Mouse (Mus musculus): ENCODE data around the gene Grid1. TPM values are rescaled to one million over a fixed set of nuclear protein-coding genes. Genes with fewer than 3 reads are reported as not detected.

Grid1 gene
- polyA plus RNA-seq, 1 experiment from 2014 or later, result 0.92 TPM

- H3K36me3 ChIP-seq (ENCODE audit: control insufficient read depth, insufficient read depth, low read length), result no peaks in the 10 kb centered on the region
- no peak overlapping the region for H3K9ac ChIP-seq (ENCODE audit: low read length)
- WGBS, result 89% methylated on average over 5 of the region's 5 CpGs
- no peak overlapping the region for H3K27ac ChIP-seq (ENCODE audit: low read length)
- no peak overlapping the region for H3K4me2 ChIP-seq (ENCODE audit: low read depth, low read length)
- ATAC-seq (ENCODE audit: insufficient read depth, low FRiP score), result 0 out of 2 replicates have a peak, but pooled peaks have one; percentile 29
- H3K4me3 ChIP-seq (replicated peaks; ENCODE audit: low read length), result no peak overlapping the region
- no peaks in the 10 kb centered on the region for H3K4me1 ChIP-seq (ENCODE audit: control insufficient read depth, insufficient read depth, low read length)
- H3K27me3 ChIP-seq (ENCODE audit: control insufficient read depth, insufficient read depth, low read length), result no peaks in the 10 kb centered on the region
- H3K9me3 ChIP-seq (replicated peaks; ENCODE audit: control insufficient read depth, low read length), result no peaks in the 10 kb centered on the region
These were observed 27.7 kb downstream of the Grid1 start for GRCm38 (mm10) chr14:34847625-34848024.

GRCm38 (mm10) chr14:34860891-34861780 is 41.2 kb downstream of the Grid1 start:
- no peaks in the 10 kb centered on the region for H3K9me3 ChIP-seq (replicated peaks; ENCODE audit: control insufficient read depth, low read length)
- ATAC-seq (ENCODE audit: insufficient read depth, low FRiP score), result no peak
- no peak overlapping the region for H3K9ac ChIP-seq (ENCODE audit: low read length)
- 72% methylated on average over 9 of the region's 9 CpGs for WGBS
- no peaks in the 10 kb centered on the region for H3K4me1 ChIP-seq (ENCODE audit: control insufficient read depth, insufficient read depth, low read length)
- no peak overlapping the region for H3K4me2 ChIP-seq (ENCODE audit: low read depth, low read length)
- H3K4me3 ChIP-seq (replicated peaks; ENCODE audit: low read length), result no peak overlapping the region
- no peak overlapping the region for H3K27ac ChIP-seq (ENCODE audit: low read length)
- H3K36me3 ChIP-seq (ENCODE audit: control insufficient read depth, insufficient read depth, low read length), result no peaks in the 10 kb centered on the region
- no peaks in the 10 kb centered on the region for H3K27me3 ChIP-seq (ENCODE audit: control insufficient read depth, insufficient read depth, low read length)

GRCm38 (mm10) chr14:34867266-34867665 is 47.4 kb downstream of the Grid1 start:
- no peak for ATAC-seq (ENCODE audit: insufficient read depth, low FRiP score)
- no peaks in the 10 kb centered on the region for H3K36me3 ChIP-seq (ENCODE audit: control insufficient read depth, insufficient read depth, low read length)
- no peak overlapping the region for H3K9ac ChIP-seq (ENCODE audit: low read length)
- no peak overlapping the region for H3K4me3 ChIP-seq (replicated peaks; ENCODE audit: low read length)
- H3K27ac ChIP-seq (ENCODE audit: low read length), result no peak overlapping the region
- no peaks in the 10 kb centered on the region for H3K27me3 ChIP-seq (ENCODE audit: control insufficient read depth, insufficient read depth, low read length)
- no peaks in the 10 kb centered on the region for H3K4me1 ChIP-seq (ENCODE audit: control insufficient read depth, insufficient read depth, low read length)
- H3K4me2 ChIP-seq (ENCODE audit: low read depth, low read length), result no peak overlapping the region
- WGBS, result 19% methylated on average over 5 of the region's 5 CpGs
- H3K9me3 ChIP-seq (replicated peaks; ENCODE audit: control insufficient read depth, low read length), result no peaks in the 10 kb centered on the region

GRCm38 (mm10) chr14:34868513-34869260 is 48.8 kb downstream of the Grid1 start:
- Histone ChIP-seq H3K27ac (ENCODE audit: low read length) (no peak overlapping the region), H3K9me3 (replicated peaks; ENCODE audit: control insufficient read depth, low read length) (no peaks in the 10 kb centered on the region), H3K4me1 (ENCODE audit: control insufficient read depth, insufficient read depth, low read length) (no peaks in the 10 kb centered on the region), H3K4me2 (ENCODE audit: low read depth, low read length) (no peak overlapping the region), H3K4me3 (replicated peaks; ENCODE audit: low read length) (no peak overlapping the region), H3K9ac (ENCODE audit: low read length) (no peak overlapping the region), H3K27me3 (ENCODE audit: control insufficient read depth, insufficient read depth, low read length) (no peaks in the 10 kb centered on the region), H3K36me3 (ENCODE audit: control insufficient read depth, insufficient read depth, low read length) (no peaks in the 10 kb centered on the region)
- ATAC-seq (ENCODE audit: insufficient read depth, low FRiP score), result no peak
- WGBS, result 64% methylated on average over 6 of the region's 6 CpGs

- H3K4me3 ChIP-seq (replicated peaks; ENCODE audit: low read length), result no peak overlapping the region
- no peaks in the 10 kb centered on the region for H3K27me3 ChIP-seq (ENCODE audit: control insufficient read depth, insufficient read depth, low read length)
- H3K4me2 ChIP-seq (ENCODE audit: low read depth, low read length), result no peak overlapping the region
- no peak for ATAC-seq (ENCODE audit: insufficient read depth, low FRiP score)
- no peaks in the 10 kb centered on the region for H3K36me3 ChIP-seq (ENCODE audit: control insufficient read depth, insufficient read depth, low read length)
- 30% methylated on average over 6 of the region's 6 CpGs for WGBS
- no peak overlapping the region for H3K27ac ChIP-seq (ENCODE audit: low read length)
- no peaks in the 10 kb centered on the region for H3K4me1 ChIP-seq (ENCODE audit: control insufficient read depth, insufficient read depth, low read length)
- no peak overlapping the region for H3K9ac ChIP-seq (ENCODE audit: low read length)
- H3K9me3 ChIP-seq (replicated peaks; ENCODE audit: control insufficient read depth, low read length), result no peaks in the 10 kb centered on the region
These were observed 60.1 kb downstream of the Grid1 start for GRCm38 (mm10) chr14:34879996-34880395.

GRCm38 (mm10) chr14:34880431-34881421 is 60.8 kb downstream of the Grid1 start:
- ATAC-seq (ENCODE audit: insufficient read depth, low FRiP score), result no peak; the same call in 1 of the 2 replicates

GRCm38 (mm10) chr14:34884194-34884593 is 64.3 kb downstream of the Grid1 start:
- WGBS, result 93% methylated on average over 11 of the region's 11 CpGs
- H3K36me3 ChIP-seq (ENCODE audit: control insufficient read depth, insufficient read depth, low read length), result no peaks in the 10 kb centered on the region
- ATAC-seq (ENCODE audit: insufficient read depth, low FRiP score), result no peak
- H3K4me1 ChIP-seq (ENCODE audit: control insufficient read depth, insufficient read depth, low read length), result no peaks in the 10 kb centered on the region
- H3K27ac ChIP-seq (ENCODE audit: low read length), result no peak overlapping the region
- H3K4me2 ChIP-seq (ENCODE audit: low read depth, low read length), result no peak overlapping the region
- H3K9ac ChIP-seq (ENCODE audit: low read length), result no peak overlapping the region
- H3K9me3 ChIP-seq (replicated peaks; ENCODE audit: control insufficient read depth, low read length), result no peaks in the 10 kb centered on the region
- H3K4me3 ChIP-seq (replicated peaks; ENCODE audit: low read length), result no peak overlapping the region
- H3K27me3 ChIP-seq (ENCODE audit: control insufficient read depth, insufficient read depth, low read length), result no peaks in the 10 kb centered on the region

More at GRCm38 (mm10) chr14:34880431-34881421, 60.8 kb downstream of the Grid1 start:
- Histone ChIP-seq H3K36me3 (ENCODE audit: control insufficient read depth, insufficient read depth, low read length) (no peaks in the 10 kb centered on the region), H3K27ac (ENCODE audit: low read length) (no peak overlapping the region), H3K27me3 (ENCODE audit: control insufficient read depth, insufficient read depth, low read length) (no peaks in the 10 kb centered on the region), H3K4me3 (replicated peaks; ENCODE audit: low read length) (no peak overlapping the region), H3K4me1 (ENCODE audit: control insufficient read depth, insufficient read depth, low read length) (no peaks in the 10 kb centered on the region), H3K4me2 (ENCODE audit: low read depth, low read length) (no peak overlapping the region), H3K9me3 (replicated peaks; ENCODE audit: control insufficient read depth, low read length) (no peaks in the 10 kb centered on the region), H3K9ac (ENCODE audit: low read length) (no peak overlapping the region)
- 20% methylated on average over 8 of the region's 8 CpGs for WGBS

- no peaks in the 10 kb centered on the region for H3K27me3 ChIP-seq (ENCODE audit: control insufficient read depth, insufficient read depth, low read length)
- no peaks in the 10 kb centered on the region for H3K9me3 ChIP-seq (replicated peaks; ENCODE audit: control insufficient read depth, low read length)
- H3K4me1 ChIP-seq (ENCODE audit: control insufficient read depth, insufficient read depth, low read length), result no peaks in the 10 kb centered on the region
- no peaks in the 10 kb centered on the region for H3K36me3 ChIP-seq (ENCODE audit: control insufficient read depth, insufficient read depth, low read length)
- ATAC-seq (ENCODE audit: insufficient read depth, low FRiP score), result no peak
- no peak overlapping the region for H3K4me3 ChIP-seq (replicated peaks; ENCODE audit: low read length)
- H3K9ac ChIP-seq (ENCODE audit: low read length), result no peak overlapping the region
- WGBS, result 92% methylated on average over 3 of the region's 3 CpGs
- no peak overlapping the region for H3K4me2 ChIP-seq (ENCODE audit: low read depth, low read length)
- no peak overlapping the region for H3K27ac ChIP-seq (ENCODE audit: low read length)
These were observed 64.7 kb downstream of the Grid1 start for GRCm38 (mm10) chr14:34884611-34885010.

Data from stomach, embryonic 16.5 days (tissue).